Mouse (Mus musculus) intestine, embryonic 15.5 days (tissue): ENCODE measurements around the gene Slc25a39. TPM values are rescaled to one million over a fixed set of nuclear protein-coding genes. Genes with fewer than 3 reads are reported as not detected.

Source experiments
- ATAC-seq: fragments of 200-750 bp; cut with Nextera tagmentation; 2 replicates; pipeline ENCODE4 v1.8.0; 2017; ENCODE audit warnings: moderate TSS enrichment, moderate library complexity
- H3K27ac ChIP-seq: fragments of 300-500 bp; sonication (generic); 2 replicates; pipeline ENCODE4 v1.5.1; 2015; ENCODE audit warnings: mild to moderate bottlenecking, inconsistent platforms
- H3K27me3 ChIP-seq: fragments of 300-500 bp; sonication (generic); replicated peaks from 2 replicates; pipeline ENCODE4 v1.6.1; 2015; ENCODE audit warnings: inconsistent platforms
- H3K36me3 ChIP-seq: fragments of 300-500 bp; sonication (generic); 2 replicates; pipeline ENCODE4 v1.6.1; 2015; ENCODE audit warnings: inconsistent platforms
- H3K4me1 ChIP-seq: fragments of 300-500 bp; sonication (generic); replicated peaks from 2 replicates; pipeline ENCODE4 v1.6.1; 2015; ENCODE audit warnings: inconsistent platforms
- H3K4me2 ChIP-seq: fragments of 300-500 bp; sonication (generic); replicated peaks from 2 replicates; pipeline ENCODE4 v1.6.1; 2015; ENCODE audit warnings: mild to moderate bottlenecking, inconsistent platforms
- H3K4me3 ChIP-seq: fragments of 300-500 bp; sonication (generic); replicated peaks from 2 replicates; pipeline ENCODE4 v1.5.1; 2015; ENCODE audit warnings: inconsistent platforms
- H3K9ac ChIP-seq: fragments of 300-500 bp; sonication (generic); 2 replicates; pipeline ENCODE4 v1.6.1; 2015; ENCODE audit warnings: inconsistent platforms
- H3K9me3 ChIP-seq: fragments of 300-500 bp; sonication (generic); 2 replicates; pipeline ENCODE4 v1.6.1; 2016; ENCODE audit warnings: inconsistent platforms
- WGBS: fragments of 180-500 bp; shearing (Covaris S2); methylation state at CpG from one replicate; pipeline ENCODE4 v1.1.7; 2015; 5-methylcytosine and 5-hydroxymethylcytosine counted together
- polyA plus RNA-seq: library from polyadenylated mRNA; unstranded; fragments of >200 nt; fragmentation: Nextera tagmentation; extraction: Ambion mirVana; gene quantifications from 2 replicates; pipeline ENCODE4 v1.2.1, GENCODE M21; 2015

Slc25a39 gene
- polyA plus RNA-seq, 1 experiment from 2014 or later = 305 TPM

GRCm38 (mm10) chr11:102356636-102357350 lies 51.0 kb downstream of the Slc25a39 start:
- WGBS = 60% methylated on average over 31 of the region's 31 CpGs
- H3K27me3 ChIP-seq = peaks cover 11% of the 10 kb centered on the region; the same call in 1 of the 2 replicates
- H3K9ac ChIP-seq = no peak overlapping the region
- no peak overlapping the region for H3K4me3 ChIP-seq
- no peak for ATAC-seq
- H3K9me3 ChIP-seq = no peaks in the 10 kb centered on the region
- no peaks in the 10 kb centered on the region for H3K4me1 ChIP-seq
- H3K4me2 ChIP-seq = no peak overlapping the region
- H3K27ac ChIP-seq = no peak overlapping the region
- no peaks in the 10 kb centered on the region for H3K36me3 ChIP-seq

DNA sequence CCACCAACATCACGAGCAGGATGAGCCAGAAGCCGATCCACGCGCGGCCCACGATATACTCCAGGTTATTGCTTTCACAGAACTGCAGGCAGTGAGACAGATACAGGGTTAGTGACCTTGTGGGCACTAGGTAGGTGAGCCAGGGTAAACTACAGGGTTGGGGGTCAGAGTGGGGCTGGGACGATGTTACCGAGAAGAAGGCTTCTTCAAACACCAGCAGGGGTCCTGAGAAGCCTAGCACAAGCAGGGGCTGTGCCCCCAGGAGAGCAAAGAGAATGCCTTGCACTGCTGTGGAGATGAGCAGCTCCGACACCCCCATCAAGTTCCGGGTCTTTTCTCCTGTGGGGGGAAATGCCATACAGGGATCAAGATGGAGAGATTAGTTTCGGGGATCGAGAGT lies 51.6 kb downstream of the Slc25a39 start:
- peaks cover 11% of the 10 kb centered on the region; the same call in 1 of the 2 replicates for H3K27me3 ChIP-seq
- no peak overlapping the region for H3K9ac ChIP-seq
- H3K27ac ChIP-seq = no peak overlapping the region
- H3K4me3 ChIP-seq = no peak overlapping the region
- no peak for ATAC-seq
- no peaks in the 10 kb centered on the region for H3K4me1 ChIP-seq
- 76% methylated on average over 12 of the region's 12 CpGs for WGBS
- H3K4me2 ChIP-seq = no peak overlapping the region
- no peaks in the 10 kb centered on the region for H3K36me3 ChIP-seq
- no peaks in the 10 kb centered on the region for H3K9me3 ChIP-seq

- WGBS = 83% methylated on average over 3 of the region's 3 CpGs
- H3K36me3 ChIP-seq = no peaks in the 10 kb centered on the region
- no peak for ATAC-seq
Observed at GRCm38 (mm10) chr11:102355501-102355900, 52.2 kb downstream of the Slc25a39 start.

GRCm38 (mm10) chr11:102353021-102353431 lies 54.7 kb downstream of the Slc25a39 start:
- H3K36me3 ChIP-seq = no peaks in the 10 kb centered on the region
- H3K4me2 ChIP-seq = no peak overlapping the region
- no peak overlapping the region for H3K27ac ChIP-seq
- H3K9ac ChIP-seq = no peak overlapping the region
- no peak for ATAC-seq
- H3K27me3 ChIP-seq = peaks cover 7% of the 10 kb centered on the region; the same call in 1 of the 2 replicates
- H3K9me3 ChIP-seq = no peaks in the 10 kb centered on the region
- 25% methylated on average over 8 of the region's 8 CpGs for WGBS
- H3K4me1 ChIP-seq = no peaks in the 10 kb centered on the region
- no peak overlapping the region for H3K4me3 ChIP-seq

More at GRCm38 (mm10) chr11:102355501-102355900, 52.2 kb downstream of the Slc25a39 start:
- H3K4me1 ChIP-seq = no peaks in the 10 kb centered on the region
- no peak overlapping the region for H3K9ac ChIP-seq
- H3K27me3 ChIP-seq = peaks cover 11% of the 10 kb centered on the region; the same call in 1 of the 2 replicates
- no peaks in the 10 kb centered on the region for H3K9me3 ChIP-seq
- no peak overlapping the region for H3K4me2 ChIP-seq
- no peak overlapping the region for H3K4me3 ChIP-seq
- H3K27ac ChIP-seq = no peak overlapping the region

Other genes with a start within 250 kb of the Slc25a39 start
- gene Lsm12, start 222.7 kb downstream of the Slc25a39 start, polyA plus RNA-seq = 118 and 140 TPM in 2 replicates
- gene G6pc3, start 218.3 kb downstream of the Slc25a39 start, polyA plus RNA-seq = 31.1 and 33.9 TPM in 2 replicates
- gene Hdac5, start 177.8 kb downstream of the Slc25a39 start, polyA plus RNA-seq = 54.3 and 62.8 TPM in 2 replicates
- gene BC030867, start 159.1 kb downstream of the Slc25a39 start, polyA plus RNA-seq = 13.1 and 13.5 TPM in 2 replicates
- 0.08 TPM in 1 of 2 replicates, not detected in the other for gene Asb16, start 139.2 kb downstream of the Slc25a39 start, polyA plus RNA-seq
- 44.3 and 48.5 TPM in 2 replicates for gene Tmub2, start 123.0 kb downstream of the Slc25a39 start, polyA plus RNA-seq
- 11.8 and 13.6 TPM in 2 replicates for gene Atxn7l3, start 111.3 kb downstream of the Slc25a39 start, polyA plus RNA-seq
- gene Ubtf, start 88.2 kb downstream of the Slc25a39 start, polyA plus RNA-seq = 77.8 and 80.2 TPM in 2 replicates
- 15.2 and 18.0 TPM in 2 replicates for gene Slc4a1, start 41.7 kb downstream of the Slc25a39 start, polyA plus RNA-seq
- 8.7 and 10.8 TPM in 2 replicates for gene Rundc3a, start 14.5 kb downstream of the Slc25a39 start, polyA plus RNA-seq
- gene Grn, start 22.4 kb upstream of the Slc25a39 start, polyA plus RNA-seq = 156 and 171 TPM in 2 replicates
- gene Fam171a2, start 39.7 kb upstream of the Slc25a39 start, polyA plus RNA-seq = 3.2 and 3.5 TPM in 2 replicates
- 3.3 and 5.1 TPM in 2 replicates for gene Itga2b, start 62.2 kb upstream of the Slc25a39 start, polyA plus RNA-seq
- gene Gpatch8, start 148.4 kb upstream of the Slc25a39 start, polyA plus RNA-seq = 41.7 and 43.1 TPM in 2 replicates
- gene Gm11627, start 171.5 kb upstream of the Slc25a39 start, polyA plus RNA-seq = 12.0 and 14.5 TPM in 2 replicates
- gene Fzd2, start 196.4 kb upstream of the Slc25a39 start, polyA plus RNA-seq = 15.6 and 15.9 TPM in 2 replicates